Comparison of ENCODE assay signal across 9 mouse cellular contexts in genomic region chr5:150601441-150602230, GRCm38 (mm10). TPM values are rescaled to one million over a fixed set of nuclear protein-coding genes. Genes with fewer than 3 reads are reported as not detected.
A peak's percentile ranks its signal among the peaks of the same experiment; 100 is the strongest.
DNase-seq lines count a peak whose midpoint lies in the region; ATAC-seq lines count a peak whose summit lies in the region.
"Had no signal": no experiment of that assay in that cellular context is flagged by ENCODE, and none has a peak within 500 bp of the region (broad histone marks: within the 10 kb centered on the region; RNA-seq: fewer than 3 reads in every experiment).

No protein-coding gene starts in this region.

- WGBS in lung, embryonic 16.5 days = 72% methylated on average over 14 of the region's 14 CpGs
- WGBS in liver, embryonic 16.5 days (ENCODE audit: insufficient replicate concordance) = 75% methylated on average over 14 of the region's 14 CpGs
- 35% methylated on average over 14 of the region's 14 CpGs for WGBS in neural tube, embryonic 15.5 days

- H3K4me1 ChIP-seq in lung, embryonic 16.5 days (replicated peaks; ENCODE audit: control insufficient read depth, insufficient read depth, low read length) = no peaks in the 10 kb centered on the region
- peaks cover 24% of the 10 kb centered on the region for H3K4me1 ChIP-seq in liver, embryonic 16.5 days (ENCODE audit: control insufficient read depth, low read depth, low read length)
- H3K4me1 ChIP-seq in neural tube, embryonic 15.5 days = peaks cover 14% of the 10 kb centered on the region

- no peaks in the 10 kb centered on the region for H3K9me3 ChIP-seq in lung, embryonic 16.5 days (ENCODE audit: control insufficient read depth, low read length)
- no peaks in the 10 kb centered on the region for H3K9me3 ChIP-seq in liver, embryonic 16.5 days (replicated peaks; ENCODE audit: control insufficient read depth, low read length)
- H3K9me3 ChIP-seq in neural tube, embryonic 15.5 days (replicated peaks) = no peaks in the 10 kb centered on the region
- H3K9me3 ChIP-seq: liver, embryonic 13.5 days had no signal

- peak; percentile 34 for DNase-seq in embryo, embryonic 10.5 days (ENCODE audit: low spot score)
- DNase-seq in embryo, embryonic 9.5 days (ENCODE audit: extremely low spot score) = no peak
- no peak for DNase-seq in lung, postnatal 4 days
- no peak for DNase-seq in gastrocnemius, adult 18-20 months (ENCODE audit: low spot score)
- DNase-seq in adrenal gland, postnatal 25 days = no peak
- DNase-seq: liver, embryonic 13.5 days had no signal

- H3K27ac ChIP-seq in lung, embryonic 16.5 days (ENCODE audit: low read length) = no peak overlapping the region
- no peak overlapping the region for H3K27ac ChIP-seq in liver, embryonic 16.5 days (ENCODE audit: low read length)
- H3K27ac ChIP-seq in neural tube, embryonic 15.5 days (replicated peaks) = peak overlapping the region; percentile 60

- H3K4me2 ChIP-seq in lung, embryonic 16.5 days (ENCODE audit: low read depth, low read length) = no peak overlapping the region
- no peak overlapping the region for H3K4me2 ChIP-seq in liver, embryonic 16.5 days (ENCODE audit: low read depth, low read length)
- H3K4me2 ChIP-seq in neural tube, embryonic 15.5 days = no peak overlapping the region
- H3K4me2 ChIP-seq: liver, embryonic 13.5 days had no signal

- H3K36me3 ChIP-seq in lung, embryonic 16.5 days (ENCODE audit: control insufficient read depth, insufficient read depth, low read length) = no peaks in the 10 kb centered on the region
- H3K36me3 ChIP-seq in liver, embryonic 16.5 days (ENCODE audit: control insufficient read depth, insufficient read depth) = no peaks in the 10 kb centered on the region
- peaks cover 10% of the 10 kb centered on the region for H3K36me3 ChIP-seq in neural tube, embryonic 15.5 days
- H3K36me3 ChIP-seq: liver, embryonic 13.5 days had no signal

- H3K27me3 ChIP-seq in lung, embryonic 16.5 days (ENCODE audit: control insufficient read depth, insufficient read depth, low read depth, low read length) = no peaks in the 10 kb centered on the region
- H3K27me3 ChIP-seq in liver, embryonic 16.5 days (ENCODE audit: control insufficient read depth, insufficient read depth, low read depth, low read length) = no peaks in the 10 kb centered on the region
- H3K27me3 ChIP-seq in neural tube, embryonic 15.5 days (replicated peaks) = peaks cover 9% of the 10 kb centered on the region; the same call in 1 of the 2 replicates
- H3K27me3 ChIP-seq: liver, embryonic 13.5 days had no signal

- no peak overlapping the region for H3K4me3 ChIP-seq in lung, embryonic 16.5 days (ENCODE audit: low read length)
- H3K4me3 ChIP-seq in liver, embryonic 16.5 days (ENCODE audit: low read depth, low read length) = no peak overlapping the region
- H3K4me3 ChIP-seq in neural tube, embryonic 15.5 days (replicated peaks) = no peak overlapping the region
- H3K4me3 ChIP-seq: liver, embryonic 13.5 days had no signal

- H3K9ac ChIP-seq in lung, embryonic 16.5 days (ENCODE audit: low read length) = no peak overlapping the region; the same call in 1 of the 2 replicates
- 0 out of 2 replicates have a peak overlapping the region, but pooled peaks have one; percentile 14 for H3K9ac ChIP-seq in liver, embryonic 16.5 days (ENCODE audit: low read depth, low read length)
- no peak overlapping the region for H3K9ac ChIP-seq in neural tube, embryonic 15.5 days (replicated peaks)
- H3K9ac ChIP-seq: liver, embryonic 13.5 days had no signal

- 0 out of 2 replicates have a peak, but pooled peaks have one; percentile 10 for ATAC-seq in lung, embryonic 16.5 days (ENCODE audit: low read depth)
- no peak for ATAC-seq in liver, embryonic 16.5 days (ENCODE audit: low read depth)
- ATAC-seq in neural tube, embryonic 15.5 days (ENCODE audit: low FRiP score) = peak; percentile 81

RNA-seq across cellular contexts. Expression of gene N4bp2l1, which starts 4.6 kb away (rescaled TPM):
- polyA plus RNA-seq in lung, embryonic 16.5 days (2015; fragmentation: Nextera tagmentation; extraction: Ambion mirVana) = 5.7 and 7.2 TPM in 2 replicates
- 17.4 and 17.7 TPM in 2 replicates for polyA plus RNA-seq in liver, embryonic 16.5 days (2015; fragmentation: Nextera tagmentation; extraction: Ambion mirVana)
- 16.6 and 21.4 TPM in 2 replicates for polyA plus RNA-seq in neural tube, embryonic 15.5 days (2015; fragmentation: Nextera tagmentation; extraction: Ambion mirVana)
- 1 to 10 TPM; 2.5 to 3.3 TPM for total RNA-seq in gastrocnemius, adult 18-20 months (2021)
- total RNA-seq in adrenal gland, postnatal 25 days (2021) = 34.8 and 40.0 TPM in 2 replicates
